Mouse (Mus musculus): ENCODE results near the gene Il22ra1. TPM values are rescaled to one million over a fixed set of nuclear protein-coding genes. Genes with fewer than 3 reads are reported as not detected.

Il22ra1 gene
- total and polyA plus RNA-seq, 2 experiments from 2014 or later, result 0.62 TPM; not detected in 1

DNA sequence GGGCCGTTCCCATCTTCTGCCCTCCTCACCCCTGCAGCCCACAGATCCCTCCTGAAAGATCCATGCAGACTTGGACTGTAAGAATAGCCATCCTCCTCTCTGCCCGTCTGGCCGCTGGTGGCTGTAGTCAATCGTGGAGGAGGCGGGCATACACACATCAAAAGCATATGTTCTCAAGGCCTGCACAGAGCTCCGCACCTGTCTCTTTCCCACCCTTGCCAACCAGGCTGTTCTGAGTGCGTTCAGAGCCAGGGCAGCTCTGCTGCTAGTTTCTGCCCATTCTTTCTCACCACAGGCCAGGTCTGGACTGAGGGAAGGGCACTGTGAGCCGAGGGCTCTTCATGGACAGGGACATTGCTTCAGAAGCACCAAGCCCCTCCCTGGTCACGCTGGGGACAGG, 2.2 kb downstream of the Il22ra1 start:
- Histone ChIP-seq H3K4me2 (ENCODE audit: low read depth) (no peak overlapping the region), H3K4me3 (ENCODE audit: low read depth, low read length) (no peak overlapping the region), H3K9me3 (ENCODE audit: low read length) (peaks cover 4% of the 10 kb centered on the region; the same call in 1 of the 2 replicates), H3K27me3 (ENCODE audit: insufficient read depth, low read length) (no peaks in the 10 kb centered on the region), H3K4me1 (ENCODE audit: insufficient read depth) (no peaks in the 10 kb centered on the region), H3K36me3 (ENCODE audit: insufficient read depth) (no peaks in the 10 kb centered on the region), H3K27ac (ENCODE audit: low read depth, low read length) (no peak overlapping the region), H3K9ac (no peak overlapping the region)
- no peak for DNase-seq
- 51% methylated on average over 9 of the region's 9 CpGs for WGBS
- no peak for TF ChIP-seq CTCF (IDR thresholded peaks at IDR 0.05; ENCODE audit: low read depth)
- ATAC-seq, result no peak

DNA sequence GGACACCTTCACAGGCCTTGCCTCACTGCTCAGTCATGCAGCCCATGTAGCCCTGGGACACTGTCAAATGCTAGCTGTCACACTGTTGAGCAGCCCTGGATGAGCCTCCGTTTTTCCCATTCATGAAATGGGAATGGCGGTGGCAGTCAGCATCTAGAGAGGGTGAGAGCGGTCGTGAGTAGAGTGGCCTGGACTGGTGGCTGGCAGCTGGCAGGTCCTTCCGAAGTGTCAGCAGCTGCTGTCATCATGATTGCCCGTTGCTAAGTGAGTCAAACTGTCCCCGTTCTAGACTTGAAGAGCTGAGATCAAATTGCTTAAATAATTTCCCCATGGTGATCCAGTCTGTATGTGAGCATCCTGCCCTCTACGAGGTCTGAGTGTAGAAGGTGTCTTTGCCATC, 3.0 kb downstream of the Il22ra1 start:
- no peak for TF ChIP-seq CTCF (IDR thresholded peaks at IDR 0.05; ENCODE audit: low read depth)
- Histone ChIP-seq H3K27me3 (ENCODE audit: insufficient read depth, low read length) (no peaks in the 10 kb centered on the region), H3K36me3 (ENCODE audit: insufficient read depth) (no peaks in the 10 kb centered on the region), H3K27ac (ENCODE audit: low read depth, low read length) (no peak overlapping the region), H3K9ac (no peak overlapping the region), H3K4me3 (ENCODE audit: low read depth, low read length) (no peak overlapping the region), H3K4me2 (ENCODE audit: low read depth) (no peak overlapping the region), H3K4me1 (ENCODE audit: insufficient read depth) (no peaks in the 10 kb centered on the region), H3K9me3 (ENCODE audit: low read length) (peaks cover 4% of the 10 kb centered on the region; the same call in 1 of the 2 replicates)
- whole genome bisulfite sequencing, result 63% methylated on average over 8 of the region's 8 CpGs
- DNase-seq, result no peak
- ATAC-seq, result no peak

DNA sequence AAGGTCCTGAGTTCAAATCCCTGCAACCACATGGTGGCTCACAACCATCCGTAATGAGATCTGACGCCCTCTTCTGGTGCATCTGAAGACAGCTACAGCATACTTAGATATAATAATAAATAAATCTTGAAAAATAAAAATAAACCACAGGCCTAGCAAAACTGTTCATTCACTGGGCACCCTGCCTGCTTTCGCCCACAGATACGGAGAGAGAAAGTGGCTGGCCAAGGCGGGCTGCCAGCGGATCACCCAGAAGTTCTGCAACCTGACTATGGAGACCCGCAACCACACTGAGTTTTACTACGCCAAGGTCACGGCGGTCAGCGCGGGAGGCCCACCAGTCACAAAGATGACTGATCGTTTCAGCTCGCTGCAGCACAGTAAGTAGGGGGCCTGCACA, 5.9 kb downstream of the Il22ra1 start:
- Histone ChIP-seq H3K36me3 (ENCODE audit: insufficient read depth) (no peaks in the 10 kb centered on the region), H3K4me2 (ENCODE audit: low read depth) (no peak overlapping the region), H3K27me3 (ENCODE audit: insufficient read depth, low read length) (no peaks in the 10 kb centered on the region), H3K27ac (ENCODE audit: low read depth, low read length) (no peak overlapping the region), H3K9ac (no peak overlapping the region), H3K9me3 (ENCODE audit: low read length) (peaks cover 4% of the 10 kb centered on the region; the same call in 1 of the 2 replicates), H3K4me1 (ENCODE audit: insufficient read depth) (no peaks in the 10 kb centered on the region), H3K4me3 (ENCODE audit: low read depth, low read length) (no peak overlapping the region)
- no peak for TF ChIP-seq CTCF (IDR thresholded peaks at IDR 0.05; ENCODE audit: low read depth)
- 94% methylated on average over 14 of the region's 14 CpGs for WGBS
- DNase-seq (no peak), ATAC-seq (no peak)

DNA sequence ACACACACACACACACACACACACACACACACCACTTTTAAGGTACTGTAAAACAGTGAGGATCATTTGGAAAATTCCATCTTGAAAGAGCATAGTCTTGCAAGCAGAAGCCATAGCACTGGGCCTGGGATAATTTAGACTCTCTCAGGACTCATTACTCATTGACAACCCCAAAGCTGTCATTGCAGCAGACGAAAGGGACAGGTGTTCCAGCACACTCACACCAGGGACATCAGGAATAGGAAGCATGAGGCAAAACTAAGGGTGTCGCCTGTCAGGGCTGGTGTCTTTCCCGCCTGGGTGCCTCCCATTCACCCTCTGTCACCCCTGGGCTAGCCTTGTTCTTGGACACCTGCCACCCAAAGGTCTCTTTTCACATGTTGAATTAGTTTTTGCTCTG, 8.9 kb downstream of the Il22ra1 start:
- Histone ChIP-seq H3K27ac (ENCODE audit: low read depth, low read length) (no peak overlapping the region), H3K36me3 (ENCODE audit: insufficient read depth) (no peaks in the 10 kb centered on the region), H3K27me3 (ENCODE audit: insufficient read depth, low read length) (no peaks in the 10 kb centered on the region), H3K4me3 (ENCODE audit: low read depth, low read length) (no peak overlapping the region), H3K9ac (no peak overlapping the region), H3K9me3 (ENCODE audit: low read length) (peaks cover 4% of the 10 kb centered on the region; the same call in 1 of the 2 replicates), H3K4me1 (ENCODE audit: insufficient read depth) (no peaks in the 10 kb centered on the region), H3K4me2 (ENCODE audit: low read depth) (no peak overlapping the region)
- no peak for TF ChIP-seq CTCF (IDR thresholded peaks at IDR 0.05; ENCODE audit: low read depth)
- DNase-seq (no peak), ATAC-seq (no peak)
- 87% methylated on average over 3 of the region's 3 CpGs for WGBS

GRCm38 (mm10) chr4:135738237-135738636, 10.3 kb downstream of the Il22ra1 start:
- Histone ChIP-seq H3K9ac (no peak overlapping the region), H3K4me2 (ENCODE audit: low read depth) (no peak overlapping the region), H3K4me1 (ENCODE audit: insufficient read depth) (no peaks in the 10 kb centered on the region), H3K36me3 (ENCODE audit: insufficient read depth) (no peaks in the 10 kb centered on the region), H3K27ac (ENCODE audit: low read depth, low read length) (no peak overlapping the region), H3K4me3 (ENCODE audit: low read depth, low read length) (no peak overlapping the region), H3K9me3 (ENCODE audit: low read length) (peaks cover 4% of the 10 kb centered on the region; the same call in 1 of the 2 replicates), H3K27me3 (ENCODE audit: insufficient read depth, low read length) (no peaks in the 10 kb centered on the region)
- no peak for TF ChIP-seq CTCF (IDR thresholded peaks at IDR 0.05; ENCODE audit: low read depth)
- 68% methylated on average over 5 of the region's 5 CpGs for WGBS
- DNase-seq (no peak), ATAC-seq (no peak)

GRCm38 (mm10) chr4:135739148-135739547, 11.2 kb downstream of the Il22ra1 start:
- Histone ChIP-seq H3K9me3 (ENCODE audit: low read length) (peaks cover 4% of the 10 kb centered on the region; the same call in 1 of the 2 replicates), H3K27ac (ENCODE audit: low read depth, low read length) (no peak overlapping the region), H3K4me1 (ENCODE audit: insufficient read depth) (no peaks in the 10 kb centered on the region), H3K4me3 (ENCODE audit: low read depth, low read length) (no peak overlapping the region), H3K27me3 (ENCODE audit: insufficient read depth, low read length) (no peaks in the 10 kb centered on the region), H3K9ac (no peak overlapping the region), H3K36me3 (ENCODE audit: insufficient read depth) (no peaks in the 10 kb centered on the region), H3K4me2 (ENCODE audit: low read depth) (no peak overlapping the region)
- ATAC-seq (no peak), DNase-seq (no peak)
- TF ChIP-seq CTCF (IDR thresholded peaks at IDR 0.05; ENCODE audit: low read depth), result no peak
- 79% methylated on average over 7 of the region's 7 CpGs for WGBS

- DNase-seq, result no peak
- Histone ChIP-seq H3K4me3 (ENCODE audit: low read depth, low read length) (no peak overlapping the region), H3K27ac (ENCODE audit: low read depth, low read length) (no peak overlapping the region), H3K27me3 (ENCODE audit: insufficient read depth, low read length) (no peaks in the 10 kb centered on the region), H3K9me3 (ENCODE audit: low read length) (peaks cover 4% of the 10 kb centered on the region; the same call in 1 of the 2 replicates), H3K4me1 (ENCODE audit: insufficient read depth) (no peaks in the 10 kb centered on the region), H3K36me3 (ENCODE audit: insufficient read depth) (no peaks in the 10 kb centered on the region), H3K9ac (no peak overlapping the region), H3K4me2 (ENCODE audit: low read depth) (no peak overlapping the region)
- WGBS, result 92% methylated on average over 14 of the region's 14 CpGs
- no peak for TF ChIP-seq CTCF (IDR thresholded peaks at IDR 0.05; ENCODE audit: low read depth)
- ATAC-seq, result no peak
Measured at GRCm38 (mm10) chr4:135739672-135740071, 11.7 kb downstream of the Il22ra1 start.
